Mouse (Mus musculus) right cerebral cortex, postnatal 4 days (tissue): ENCODE results near the gene Exoc8.

Experiments
- DNase-seq: peaks from one replicate; pipeline ENCODE4 v3.0.0-alpha.2; 2022

Exoc8 gene

DNA sequence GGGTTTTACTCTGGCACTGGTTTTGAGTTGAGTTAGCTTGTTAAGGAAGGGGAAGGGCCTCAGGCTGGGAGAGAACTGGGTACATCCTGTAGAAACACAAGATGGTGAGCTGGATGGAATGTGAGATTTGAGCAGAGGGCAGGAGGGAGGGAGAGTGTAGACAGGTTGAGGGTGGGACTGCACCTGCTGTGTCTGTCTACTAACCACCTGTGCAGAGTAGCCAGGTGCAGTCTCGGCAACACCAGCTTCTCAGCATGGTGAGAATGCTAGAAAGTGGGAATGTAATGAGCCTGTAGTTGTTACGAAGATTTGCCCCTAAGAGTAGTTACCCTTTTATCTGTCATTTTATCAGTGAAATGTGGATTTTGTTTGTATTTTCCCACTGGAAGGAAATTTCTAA, 8.0 kb upstream of the Exoc8 start:
- no peak for DNase-seq

- DNase-seq: no peak
These were observed 5.7 kb upstream of the Exoc8 start for GRCm38 (mm10) chr8:124903198-124903597.

DNA sequence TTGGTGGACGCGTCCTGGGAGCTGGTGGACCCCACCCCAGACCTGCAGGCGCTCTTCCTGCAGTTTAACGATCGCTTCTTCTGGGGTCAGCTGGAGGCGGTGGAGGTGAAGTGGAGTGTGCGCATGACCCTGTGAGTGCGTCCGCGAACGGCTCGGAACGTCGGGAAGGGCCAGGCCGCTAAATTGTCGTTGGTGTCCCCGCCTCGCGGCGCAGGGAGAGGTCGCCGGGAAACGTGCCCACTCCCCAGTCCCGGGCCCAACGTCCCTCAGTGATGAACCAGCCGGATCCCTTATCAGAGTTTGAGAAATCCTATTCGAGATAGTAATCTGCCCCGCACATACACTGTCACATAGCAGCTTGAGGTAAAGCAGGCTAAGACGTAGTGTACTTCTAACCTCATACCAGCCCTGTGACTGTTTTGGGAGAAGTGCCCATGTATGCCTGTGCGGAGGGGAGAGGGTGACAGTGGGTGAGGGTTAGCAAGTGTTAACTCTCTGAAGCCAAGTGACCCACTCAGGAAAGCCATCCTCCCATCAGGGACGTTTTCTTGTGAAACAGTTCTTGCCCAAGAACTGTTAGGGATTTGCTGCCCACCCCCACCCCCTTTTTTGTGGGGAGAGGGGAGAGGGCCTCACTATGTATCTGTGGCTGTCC, 873 bp upstream of the Exoc8 start:
- no peak for DNase-seq

DNA sequence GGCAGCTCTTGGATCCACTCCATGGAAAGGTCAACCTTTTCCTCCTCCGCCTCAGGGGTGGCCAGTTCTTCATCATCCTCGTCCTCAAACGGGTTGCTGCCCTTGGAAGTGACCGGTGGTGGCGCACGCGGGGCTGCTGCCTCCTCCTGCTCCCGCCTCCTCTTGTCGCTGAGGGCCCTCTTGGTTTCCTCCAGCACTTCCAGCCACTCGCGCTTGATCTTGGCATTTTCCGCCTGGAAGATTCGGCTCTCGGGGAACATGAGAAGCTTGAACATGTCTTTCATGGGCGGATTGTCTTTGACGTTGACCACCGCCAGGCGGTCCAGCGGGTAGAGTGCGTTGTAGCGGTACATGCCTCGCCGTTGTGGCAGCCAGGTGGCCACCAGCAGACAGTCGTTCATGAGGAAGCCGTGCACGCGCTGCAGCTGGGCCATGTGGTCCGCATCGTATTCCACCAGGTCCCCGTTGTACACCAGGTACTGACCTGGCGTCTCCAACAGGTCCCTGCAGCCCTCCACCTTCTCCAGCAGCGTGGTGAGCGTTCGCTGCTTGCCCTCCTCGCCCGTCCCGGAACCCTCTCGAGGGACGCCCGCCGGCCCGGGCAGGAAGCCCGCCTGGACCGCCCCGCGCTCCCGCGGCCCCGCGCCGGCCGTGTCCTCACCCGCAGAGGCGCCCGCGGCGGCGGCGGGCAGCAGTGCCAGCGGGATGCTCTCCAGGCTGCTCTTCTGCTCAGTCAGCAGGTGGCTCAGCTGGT, 696 bp downstream of the Exoc8 start:
- peak; percentile 66 for DNase-seq

- peak; percentile 19 for DNase-seq
These were observed 1.4 kb downstream of the Exoc8 start for GRCm38 (mm10) chr8:124896010-124896631.

GRCm38 (mm10) chr8:124892596-124892995, 4.9 kb downstream of the Exoc8 start:
- no peak for DNase-seq

DNA sequence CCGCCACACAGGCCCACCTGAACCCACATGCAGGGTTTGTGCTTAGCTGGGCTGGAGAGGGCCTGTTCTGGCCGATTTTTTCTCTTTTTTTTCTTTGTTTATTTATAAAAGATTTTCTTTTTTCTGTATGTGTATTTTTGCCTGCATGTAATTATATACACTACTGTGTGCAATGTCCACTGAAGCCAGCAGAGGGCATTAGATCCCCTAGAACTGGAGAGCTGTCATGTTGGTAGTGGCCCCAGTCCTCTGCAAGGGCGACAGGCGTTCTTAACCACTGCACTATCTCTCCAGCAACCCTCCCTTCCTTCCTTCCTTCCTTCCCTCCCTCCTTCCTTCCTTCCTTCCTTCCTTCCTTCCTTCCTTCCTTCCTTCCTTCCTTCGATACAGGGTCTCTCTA, 9.1 kb downstream of the Exoc8 start:
- DNase-seq: no peak

DNA sequence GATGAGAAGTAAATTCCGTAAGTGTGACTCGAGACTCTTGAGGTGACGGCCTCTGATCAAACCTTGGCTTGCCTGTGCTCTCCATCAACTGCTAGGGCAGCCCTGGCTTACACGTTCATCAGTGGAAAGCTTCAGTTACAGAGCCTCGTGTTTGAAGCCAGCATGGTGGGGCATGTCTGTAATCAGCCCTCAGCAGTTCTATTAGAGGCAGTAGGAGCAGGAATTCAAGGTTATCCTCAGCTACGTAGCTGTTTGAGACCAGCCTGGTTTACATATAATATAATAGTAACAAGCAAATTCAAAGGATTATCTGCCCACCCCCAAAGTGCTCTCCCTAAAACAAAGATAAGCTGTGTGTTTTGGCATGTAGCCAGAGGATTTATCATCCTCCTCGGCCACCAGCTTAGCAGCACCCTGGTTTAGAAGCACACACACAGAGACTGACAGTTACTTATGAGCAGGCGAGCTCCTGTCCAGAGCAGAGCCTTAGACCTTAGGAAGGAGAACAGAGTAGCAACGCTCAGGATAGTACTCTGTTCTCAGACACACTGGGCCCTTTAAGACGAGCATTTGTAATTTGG, 18.5 kb downstream of the Exoc8 start:
- no peak for DNase-seq

DNA sequence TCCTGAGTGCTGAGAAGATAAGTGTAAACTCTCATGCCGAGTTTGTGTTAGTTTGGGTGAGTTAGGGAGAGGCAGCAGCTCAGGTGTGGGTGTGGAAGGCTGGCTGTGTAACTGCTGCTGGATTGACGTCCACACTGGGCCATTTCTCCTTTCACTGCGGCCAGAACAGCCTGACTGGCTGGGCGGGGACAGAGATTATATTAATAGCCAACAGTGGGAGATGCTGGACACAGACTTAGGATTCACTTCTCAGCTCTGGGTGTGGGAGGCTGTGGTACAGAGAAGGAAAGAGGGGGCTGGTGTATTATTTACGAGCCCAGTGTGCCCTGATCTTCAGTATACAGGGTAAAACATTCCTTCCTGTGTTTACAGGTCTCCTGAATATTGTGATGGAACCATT, 19.4 kb downstream of the Exoc8 start:
- DNase-seq: no peak

DNA sequence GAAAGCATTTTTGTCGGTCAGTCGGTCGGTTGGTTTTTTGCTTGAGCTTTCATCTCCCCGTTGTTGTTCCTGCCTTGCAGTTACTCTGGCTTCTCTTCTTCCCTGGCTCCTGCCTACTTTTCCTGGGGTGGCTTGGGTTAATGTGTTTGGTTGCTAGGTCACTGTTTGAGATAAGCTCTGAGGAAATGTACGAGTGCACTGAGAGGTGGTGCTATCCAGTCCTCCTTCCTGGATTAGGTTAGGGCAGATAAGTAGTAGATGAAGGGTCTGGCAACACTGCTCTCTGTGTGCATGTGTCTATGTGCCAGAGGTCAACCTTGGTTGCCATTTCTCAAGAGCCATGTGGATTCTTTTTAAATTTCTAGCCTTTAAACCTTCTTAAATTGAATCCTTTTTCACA, 24.8 kb downstream of the Exoc8 start:
- DNase-seq: no peak

GRCm38 (mm10) chr8:124872081-124872480, 25.4 kb downstream of the Exoc8 start:
- no peak for DNase-seq

GRCm38 (mm10) chr8:124871474-124871873, 26.0 kb downstream of the Exoc8 start:
- no peak for DNase-seq

DNA sequence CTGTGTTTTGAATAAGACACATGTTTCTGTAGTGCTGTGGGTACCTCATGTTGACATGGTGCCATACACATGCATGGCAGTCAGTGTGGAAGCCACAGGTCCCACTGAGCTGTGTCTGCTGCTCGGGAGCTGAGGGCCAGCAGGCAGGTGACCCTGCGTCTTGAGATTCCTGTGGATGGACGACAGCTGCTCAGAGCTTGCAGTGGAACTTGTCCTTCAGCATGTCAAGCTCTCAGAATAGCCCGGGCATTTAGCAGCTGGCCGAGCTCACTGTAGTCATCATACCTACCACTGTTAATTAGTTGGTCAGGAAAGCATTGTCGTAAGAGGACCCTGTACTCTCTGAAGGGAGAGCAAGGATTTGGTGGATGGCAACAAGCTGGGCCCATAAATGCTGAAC, 27.8 kb downstream of the Exoc8 start:
- no peak for DNase-seq

GRCm38 (mm10) chr8:124867126-124867525, 30.4 kb downstream of the Exoc8 start:
- no peak for DNase-seq

GRCm38 (mm10) chr8:124866669-124867068, 30.8 kb downstream of the Exoc8 start:
- no peak for DNase-seq

- DNase-seq: no peak
These were observed 33.8 kb downstream of the Exoc8 start for GRCm38 (mm10) chr8:124863729-124864128.

DNA sequence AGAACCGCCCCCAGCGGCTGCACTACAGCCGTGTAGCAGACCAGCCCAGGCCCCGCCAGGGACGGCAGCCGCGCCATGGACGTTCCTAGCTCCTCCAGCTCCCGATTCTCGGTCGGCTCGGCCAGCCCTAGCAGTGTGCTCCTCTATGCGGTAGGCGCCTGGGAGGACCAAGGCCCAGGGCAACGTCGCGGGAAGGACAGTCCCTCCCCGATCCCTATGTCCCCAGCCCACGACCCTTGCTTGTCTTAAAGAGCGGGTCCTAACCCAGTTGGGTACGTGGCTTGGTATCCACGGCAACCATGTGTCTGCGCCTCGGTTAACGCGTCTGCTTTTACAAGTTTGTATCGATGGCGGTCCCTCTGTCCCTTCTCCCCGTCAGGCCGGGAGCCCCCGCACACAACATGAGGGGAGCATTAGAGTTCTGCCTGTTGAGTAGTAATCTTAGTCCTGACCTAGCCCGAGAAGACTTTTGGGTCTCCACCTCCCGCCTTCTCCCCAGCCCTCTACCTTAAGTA, 34.3 kb downstream of the Exoc8 start:
- DNase-seq: no peak

- DNase-seq: peak; percentile 95
These were observed 35.0 kb downstream of the Exoc8 start, which contains the start of the genes Gnpat and 2810004N23Rik for GRCm38 (mm10) chr8:124862321-124863162. Gnpat (plus strand) TSS chr8:124863033. 2810004N23Rik (minus strand) TSS chr8:124863120.

GRCm38 (mm10) chr8:124860188-124860587, 37.3 kb downstream of the Exoc8 start:
- DNase-seq: no peak

GRCm38 (mm10) chr8:124859466-124859865, 38.0 kb downstream of the Exoc8 start:
- no peak for DNase-seq

DNA sequence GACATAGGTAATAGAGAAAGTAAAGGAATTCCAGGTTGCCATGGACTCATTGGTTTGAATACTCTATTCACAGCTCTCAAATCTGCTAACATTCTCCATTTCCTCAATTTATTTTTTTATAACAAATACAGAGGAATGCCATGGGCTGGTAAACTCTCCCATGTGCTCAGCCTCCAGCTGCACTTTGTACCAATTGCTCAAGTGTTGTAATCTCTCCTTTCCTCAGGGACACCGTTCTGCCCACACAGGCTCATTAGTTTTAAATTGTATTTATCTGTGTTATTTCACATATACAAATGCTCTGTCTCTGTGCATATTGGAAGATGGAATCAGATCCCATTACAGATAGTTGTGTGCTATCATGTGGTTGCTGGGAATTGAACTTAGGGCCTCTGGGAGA, 44.0 kb downstream of the Exoc8 start:
- DNase-seq: no peak

GRCm38 (mm10) chr8:124845573-124845972, 51.9 kb downstream of the Exoc8 start:
- DNase-seq: no peak
